Mouse (Mus musculus) central nervous system, embryonic 14 days (tissue): ENCODE data around the gene Pebp1. TPM values are rescaled to one million over a fixed set of nuclear protein-coding genes. Genes with fewer than 3 reads are reported as not detected.

Experiments used
- polyA plus RNA-seq: library from polyadenylated mRNA; depleted of rRNA; stranded (reverse); fragments of >200 nt; gene quantifications from 2 replicates; pipeline ENCODE4 v1.2.3, GENCODE M21; 2012; rRNA removed

Gene Pebp1
- polyA plus RNA-seq = 790 and 809 TPM in 2 replicates

DNA sequence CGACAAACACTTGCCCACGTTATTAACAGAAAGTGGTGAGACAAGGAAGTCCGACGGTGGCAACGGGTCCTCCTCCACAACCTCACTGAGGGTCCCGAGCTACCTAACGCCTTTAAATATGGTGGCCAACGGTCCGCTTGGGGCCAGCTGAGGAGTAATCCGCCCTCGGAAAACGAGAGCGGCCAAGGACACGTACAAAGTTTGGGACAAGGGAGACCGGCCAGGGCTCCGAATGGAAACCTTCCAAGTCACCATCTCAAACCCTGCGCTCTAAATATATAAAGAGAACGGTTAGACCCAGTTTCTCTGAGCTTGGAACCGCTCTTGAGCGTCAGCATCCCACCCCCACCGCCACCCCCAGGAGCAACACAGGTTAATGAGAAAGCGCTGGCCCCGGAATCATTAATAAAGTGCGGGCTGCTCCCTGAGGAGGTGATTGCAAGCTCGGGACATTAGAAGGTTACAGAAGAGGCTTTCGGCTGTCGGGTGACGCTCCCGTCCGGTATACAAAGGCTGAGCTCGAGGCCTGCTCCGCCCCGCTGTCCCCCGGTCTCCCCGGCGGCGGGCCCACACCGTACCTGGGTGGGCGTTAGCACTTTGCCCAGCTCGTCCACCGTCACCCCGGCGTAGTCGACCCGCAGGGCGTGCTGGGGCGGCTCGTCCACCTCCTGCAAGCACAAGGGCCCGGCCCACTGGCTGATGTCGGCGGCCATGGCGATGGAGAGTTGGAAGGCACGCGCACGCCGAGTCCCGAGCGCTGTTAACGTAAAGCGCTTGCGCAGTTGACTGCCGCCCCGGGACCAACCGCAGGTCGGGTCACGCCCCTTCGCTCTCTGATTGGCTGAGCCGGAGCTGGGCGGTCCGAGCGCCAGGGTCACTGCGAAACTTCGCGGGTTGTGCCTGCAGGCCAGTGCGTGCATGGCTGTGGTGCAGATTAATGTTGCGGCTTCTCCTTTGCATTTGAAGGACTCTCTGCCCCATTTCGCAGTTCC, at the start of gene Pebp1:
TSS of gene Pebp1 (minus strand) at position 795 of the 992 bp plus-strand sequence.

GRCm38 (mm10) chr5:117318741-117319629, 31.6 kb upstream of the Pebp1 start, which contains the start of gene Vsig10:
Gene Vsig10 (plus strand): TSS chr5:117319083.

Other genes with a start within 250 kb of the Pebp1 start
- gene Suds3, start 171.5 kb downstream of the Pebp1 start, polyA plus RNA-seq = 92.0 and 100 TPM in 2 replicates
- 29.4 and 29.9 TPM in 2 replicates for gene Taok3, start 167.5 kb downstream of the Pebp1 start, polyA plus RNA-seq
- gene Vsig10, start 31.5 kb upstream of the Pebp1 start, polyA plus RNA-seq = 2.6 and 4.3 TPM in 2 replicates
- gene Wsb2, start 69.7 kb upstream of the Pebp1 start, polyA plus RNA-seq = 185 and 195 TPM in 2 replicates
- gene Rfc5, start 101.4 kb upstream of the Pebp1 start, polyA plus RNA-seq = 34.3 and 38.8 TPM in 2 replicates
- gene Ksr2, start 126.4 kb upstream of the Pebp1 start, polyA plus RNA-seq = 2.9 and 3.5 TPM in 2 replicates